Mouse (Mus musculus) embryonic fibroblast, embryonic 13.5 days (primary cell): ENCODE results near the gene Ctbp2. TPM values are rescaled to one million over a fixed set of nuclear protein-coding genes. Genes with fewer than 3 reads are reported as not detected.

Experiments
- H3K27ac ChIP-seq: 2 replicates; pipeline ENCODE4 v1.5.1; 2012; ENCODE audit warnings: low read length, control low read depth, inconsistent platforms; ENCODE audit not compliant: insufficient read depth
- H3K4me1 ChIP-seq: 2 replicates; pipeline ENCODE4 v1.6.1; 2011; ENCODE audit warnings: low read length; ENCODE audit not compliant: control insufficient read depth, insufficient read depth
- H3K4me3 ChIP-seq: 2 replicates; pipeline ENCODE4 v1.5.1; 2011; ENCODE audit warnings: mild to moderate bottlenecking, control low read depth, low read length; ENCODE audit not compliant: insufficient read depth
- CTCF ChIP-seq: IDR thresholded peaks from 2 replicates; pipeline ENCODE4 v1.5.1; 2011; ENCODE audit warnings: mild to moderate bottlenecking, control low read depth, low read length, moderate library complexity, borderline replicate concordance; ENCODE audit not compliant: insufficient read depth
- POLR2A ChIP-seq: IDR thresholded peaks from 2 replicates; pipeline ENCODE4 v1.6.1; 2011; ENCODE audit warnings: low read depth, mild to moderate bottlenecking, control low read depth, low read length, moderate library complexity
- polyA plus RNA-seq: library from polyadenylated mRNA; stranded (reverse); fragments of >200 nt; gene quantifications from 2 replicates; pipeline ENCODE4 v1.2.4, GENCODE M21; 2011; ENCODE audit warnings: low read depth; ENCODE audit not compliant: missing spikeins, insufficient read length

Gene Ctbp2
- polyA plus RNA-seq, 1 experiment: 56.4 TPM

GRCm38 (mm10) chr7:133032589-133033203, 91.5 kb downstream of the Ctbp2 start:
- no peak overlapping the region for H3K4me3 ChIP-seq
- H3K27ac ChIP-seq: no peak overlapping the region
- no peak for TF ChIP-seq POLR2A
- peak; percentile 70; the same call in 1 of the 2 replicates for TF ChIP-seq CTCF
- peaks cover 14% of the 10 kb centered on the region for H3K4me1 ChIP-seq

GRCm38 (mm10) chr7:133029496-133030047, 94.6 kb downstream of the Ctbp2 start:
- Histone ChIP-seq H3K27ac (no peak overlapping the region), H3K4me3 (no peak overlapping the region), H3K4me1 (peaks cover 15% of the 10 kb centered on the region)
- no peak for TF ChIP-seq POLR2A
- TF ChIP-seq CTCF: no peak

GRCm38 (mm10) chr7:133029004-133029403, 95.2 kb downstream of the Ctbp2 start:
- no peak overlapping the region for H3K27ac ChIP-seq
- peaks cover 10% of the 10 kb centered on the region for H3K4me1 ChIP-seq
- H3K4me3 ChIP-seq: no peak overlapping the region
- TF ChIP-seq CTCF (no peak), POLR2A (no peak)

GRCm38 (mm10) chr7:133027930-133028329, 96.2 kb downstream of the Ctbp2 start:
- TF ChIP-seq CTCF: no peak
- TF ChIP-seq POLR2A: no peak
- peaks cover 7% of the 10 kb centered on the region for H3K4me1 ChIP-seq
- H3K27ac ChIP-seq: no peak overlapping the region
- H3K4me3 ChIP-seq: no peak overlapping the region

- Histone ChIP-seq H3K4me1 (peaks cover 7% of the 10 kb centered on the region), H3K4me3 (no peak overlapping the region), H3K27ac (no peak overlapping the region)
- no peak for TF ChIP-seq POLR2A
- TF ChIP-seq CTCF: no peak
Observed at GRCm38 (mm10) chr7:133024694-133025093, 99.5 kb downstream of the Ctbp2 start.

- no peak overlapping the region for H3K27ac ChIP-seq
- H3K4me1 ChIP-seq: no peaks in the 10 kb centered on the region
Observed at GRCm38 (mm10) chr7:133019481-133020020, 104.6 kb downstream of the Ctbp2 start.

GRCm38 (mm10) chr7:133018961-133019360, 105.2 kb downstream of the Ctbp2 start:
- Histone ChIP-seq H3K27ac (no peak overlapping the region), H3K4me1 (no peaks in the 10 kb centered on the region), H3K4me3 (no peak overlapping the region)
- TF ChIP-seq CTCF (no peak), POLR2A (no peak)

More at GRCm38 (mm10) chr7:133019481-133020020, 104.6 kb downstream of the Ctbp2 start:
- TF ChIP-seq CTCF (no peak), POLR2A (no peak)
- no peak overlapping the region for H3K4me3 ChIP-seq

GRCm38 (mm10) chr7:133015416-133016070, 108.6 kb downstream of the Ctbp2 start:
- TF ChIP-seq POLR2A (no peak), CTCF (no peak)
- Histone ChIP-seq H3K27ac (no peak overlapping the region), H3K4me1 (peaks cover 13% of the 10 kb centered on the region), H3K4me3 (no peak overlapping the region)

- TF ChIP-seq CTCF (no peak), POLR2A (no peak)
- Histone ChIP-seq H3K4me1 (peaks cover 13% of the 10 kb centered on the region), H3K27ac (no peak overlapping the region), H3K4me3 (no peak overlapping the region)
Observed at GRCm38 (mm10) chr7:133014631-133015030, 109.5 kb downstream of the Ctbp2 start.

- TF ChIP-seq CTCF (no peak), POLR2A (no peak)
- Histone ChIP-seq H3K27ac (no peak overlapping the region), H3K4me1 (peaks cover 13% of the 10 kb centered on the region), H3K4me3 (no peak overlapping the region)
Observed at GRCm38 (mm10) chr7:133013923-133014322, 110.2 kb downstream of the Ctbp2 start.
